Mouse (Mus musculus) neural tube, embryonic 14.5 days (tissue): ENCODE measurements around the gene Hcls1. TPM values are rescaled to one million over a fixed set of nuclear protein-coding genes. Genes with fewer than 3 reads are reported as not detected.

Source experiments
- ATAC-seq: fragments of 200-750 bp; cut with Nextera tagmentation; 2 replicates; pipeline ENCODE4 v1.8.0; 2017; ENCODE audit warnings: low read depth, mild to moderate bottlenecking, moderate TSS enrichment, moderate library complexity
- H3K27ac ChIP-seq: fragments of 300-500 bp; sonication (generic); 2 replicates; pipeline ENCODE4 v1.5.1; 2014; ENCODE audit warnings: low read depth, mild to moderate bottlenecking, control low read depth, low read length, moderate library complexity, mixed read lengths
- H3K27me3 ChIP-seq: fragments of 300-500 bp; sonication (generic); 2 replicates; pipeline ENCODE4 v1.6.1; 2014; ENCODE audit warnings: low read length; ENCODE audit not compliant: control insufficient read depth, insufficient read depth
- H3K36me3 ChIP-seq: fragments of 300-500 bp; sonication (generic); 2 replicates; pipeline ENCODE4 v1.6.1; 2014; ENCODE audit warnings: low read length, mixed read lengths; ENCODE audit not compliant: control insufficient read depth, insufficient read depth
- H3K4me1 ChIP-seq: fragments of 300-500 bp; sonication (generic); 2 replicates; pipeline ENCODE4 v1.6.1; 2014; ENCODE audit warnings: low read length; ENCODE audit not compliant: control insufficient read depth, insufficient read depth
- H3K4me2 ChIP-seq: fragments of 300-500 bp; sonication (generic); 2 replicates; pipeline ENCODE4 v1.6.1; 2014; ENCODE audit warnings: mild to moderate bottlenecking, low read depth, low read length, control low read depth
- H3K4me3 ChIP-seq: fragments of 300-500 bp; sonication (generic); 2 replicates; pipeline ENCODE4 v1.5.1; 2014; ENCODE audit warnings: low read depth, low read length, control low read depth, mixed read lengths
- H3K9ac ChIP-seq: fragments of 300-500 bp; sonication (generic); replicated peaks from 2 replicates; pipeline ENCODE4 v1.6.1; 2014; ENCODE audit warnings: low read depth, mild to moderate bottlenecking, control low read depth, low read length, mixed read lengths
- H3K9me3 ChIP-seq: fragments of 300-500 bp; sonication (generic); 2 replicates; pipeline ENCODE4 v1.6.1; 2016; ENCODE audit warnings: low read length; ENCODE audit not compliant: control insufficient read depth
- WGBS: fragments of 180-500 bp; shearing (Covaris S2); extraction: QIAGEN DNeasy Blood & Tissue Kit; methylation state at CpG from one replicate; pipeline ENCODE4 v1.1.7; 2014; 5-methylcytosine and 5-hydroxymethylcytosine counted together
- polyA plus RNA-seq: library from polyadenylated mRNA; unstranded; fragments of >200 nt; fragmentation: Nextera tagmentation; extraction: Ambion mirVana; gene quantifications from 2 replicates; pipeline ENCODE4 v1.2.1, GENCODE M21; 2014

Gene Hcls1
- polyA plus RNA-seq, 1 experiment from 2014 or later: 0.39 TPM

GRCm38 (mm10) chr16:36949614-36950336 lies 15.0 kb downstream of the Hcls1 start:
- H3K4me3 ChIP-seq: no peak overlapping the region
- WGBS: 49% methylated on average over 8 of the region's 8 CpGs
- no peaks in the 10 kb centered on the region for H3K9me3 ChIP-seq
- H3K27ac ChIP-seq: no peak overlapping the region
- no peak overlapping the region for H3K4me2 ChIP-seq
- no peak overlapping the region for H3K9ac ChIP-seq
- no peaks in the 10 kb centered on the region for H3K4me1 ChIP-seq
- H3K36me3 ChIP-seq: no peaks in the 10 kb centered on the region
- ATAC-seq: no peak
- H3K27me3 ChIP-seq: no peaks in the 10 kb centered on the region

- H3K4me2 ChIP-seq: no peak overlapping the region
- no peaks in the 10 kb centered on the region for H3K9me3 ChIP-seq
- H3K4me1 ChIP-seq: no peaks in the 10 kb centered on the region
- ATAC-seq: no peak
- no peak overlapping the region for H3K9ac ChIP-seq
- no peaks in the 10 kb centered on the region for H3K27me3 ChIP-seq
- 40% methylated on average over 4 of the region's 4 CpGs for WGBS
- no peaks in the 10 kb centered on the region for H3K36me3 ChIP-seq
- H3K27ac ChIP-seq: no peak overlapping the region
- no peak overlapping the region for H3K4me3 ChIP-seq
Observed at GRCm38 (mm10) chr16:36951029-36951428, 16.2 kb downstream of the Hcls1 start.

- 72% methylated on average over 11 of the region's 11 CpGs for WGBS
- H3K27ac ChIP-seq: no peak overlapping the region
Observed at GRCm38 (mm10) chr16:36955106-36955505, 20.3 kb downstream of the Hcls1 start.

DNA sequence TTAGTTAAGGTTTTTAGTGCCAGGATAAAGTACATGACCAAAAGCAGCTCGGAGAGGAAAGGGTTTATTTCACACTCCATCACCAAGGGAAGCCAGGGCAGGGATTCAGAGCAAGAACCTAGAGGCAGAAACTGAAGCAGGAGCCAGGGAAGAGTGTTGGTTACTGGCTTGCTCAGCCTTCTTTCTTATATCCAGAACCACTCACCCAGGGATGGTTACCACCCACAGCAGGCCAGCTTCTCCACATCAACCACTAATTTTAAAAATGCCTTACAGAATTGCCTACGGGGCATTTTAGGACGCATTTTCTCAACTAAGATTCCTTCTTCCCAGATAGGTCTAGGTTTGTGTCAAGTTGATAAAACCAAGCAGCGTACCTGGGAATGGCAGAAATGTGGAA lies 28.6 kb downstream of the Hcls1 start:
- Histone ChIP-seq H3K4me2 (no peak overlapping the region), H3K9ac (no peak overlapping the region), H3K9me3 (no peaks in the 10 kb centered on the region), H3K4me1 (no peaks in the 10 kb centered on the region), H3K4me3 (no peak overlapping the region), H3K27me3 (no peaks in the 10 kb centered on the region), H3K27ac (no peak overlapping the region), H3K36me3 (no peaks in the 10 kb centered on the region)
- 86% methylated on average over 4 of the region's 4 CpGs for WGBS
- ATAC-seq: no peak

More at GRCm38 (mm10) chr16:36955106-36955505, 20.3 kb downstream of the Hcls1 start:
- Histone ChIP-seq H3K4me3 (no peak overlapping the region), H3K36me3 (no peaks in the 10 kb centered on the region), H3K9ac (no peak overlapping the region), H3K27me3 (no peaks in the 10 kb centered on the region), H3K9me3 (no peaks in the 10 kb centered on the region), H3K4me1 (no peaks in the 10 kb centered on the region), H3K4me2 (no peak overlapping the region)
- ATAC-seq: no peak

- no peak overlapping the region for H3K4me2 ChIP-seq
- H3K27me3 ChIP-seq: no peaks in the 10 kb centered on the region
- no peak overlapping the region for H3K4me3 ChIP-seq
- no peaks in the 10 kb centered on the region for H3K36me3 ChIP-seq
- H3K27ac ChIP-seq: no peak overlapping the region
- no peaks in the 10 kb centered on the region for H3K4me1 ChIP-seq
- no peak overlapping the region for H3K9ac ChIP-seq
- H3K9me3 ChIP-seq: no peaks in the 10 kb centered on the region
- no peak for ATAC-seq
- WGBS: 91% methylated on average over 2 of the region's 2 CpGs
Observed at GRCm38 (mm10) chr16:36979127-36979526, 44.3 kb downstream of the Hcls1 start.

GRCm38 (mm10) chr16:36983796-36984195 lies 49.0 kb downstream of the Hcls1 start:
- Histone ChIP-seq H3K27ac (no peak overlapping the region), H3K36me3 (no peaks in the 10 kb centered on the region), H3K9ac (no peak overlapping the region), H3K4me1 (no peaks in the 10 kb centered on the region), H3K4me2 (no peak overlapping the region), H3K9me3 (no peaks in the 10 kb centered on the region), H3K4me3 (no peak overlapping the region), H3K27me3 (no peaks in the 10 kb centered on the region)
- 83% methylated on average over 1 of the region's 1 CpGs for WGBS
- no peak for ATAC-seq

- no peak overlapping the region for H3K4me2 ChIP-seq
Observed at GRCm38 (mm10) chr16:36985636-36986042, 50.9 kb downstream of the Hcls1 start.

GRCm38 (mm10) chr16:36987399-36987798 lies 52.6 kb downstream of the Hcls1 start:
- Histone ChIP-seq H3K9me3 (no peaks in the 10 kb centered on the region), H3K9ac (no peak overlapping the region), H3K4me3 (no peak overlapping the region), H3K4me2 (no peak overlapping the region), H3K27ac (no peak overlapping the region), H3K4me1 (no peaks in the 10 kb centered on the region), H3K27me3 (no peaks in the 10 kb centered on the region), H3K36me3 (no peaks in the 10 kb centered on the region)
- 86% methylated on average over 2 of the region's 2 CpGs for WGBS
- no peak for ATAC-seq

More at GRCm38 (mm10) chr16:36985636-36986042, 50.9 kb downstream of the Hcls1 start:
- ATAC-seq: no peak
- 72% methylated on average over 5 of the region's 5 CpGs for WGBS
- no peaks in the 10 kb centered on the region for H3K4me1 ChIP-seq
- H3K4me3 ChIP-seq: no peak overlapping the region
- H3K36me3 ChIP-seq: no peaks in the 10 kb centered on the region
- no peaks in the 10 kb centered on the region for H3K9me3 ChIP-seq
- H3K9ac ChIP-seq: no peak overlapping the region
- H3K27me3 ChIP-seq: no peaks in the 10 kb centered on the region
- H3K27ac ChIP-seq: no peak overlapping the region

DNA sequence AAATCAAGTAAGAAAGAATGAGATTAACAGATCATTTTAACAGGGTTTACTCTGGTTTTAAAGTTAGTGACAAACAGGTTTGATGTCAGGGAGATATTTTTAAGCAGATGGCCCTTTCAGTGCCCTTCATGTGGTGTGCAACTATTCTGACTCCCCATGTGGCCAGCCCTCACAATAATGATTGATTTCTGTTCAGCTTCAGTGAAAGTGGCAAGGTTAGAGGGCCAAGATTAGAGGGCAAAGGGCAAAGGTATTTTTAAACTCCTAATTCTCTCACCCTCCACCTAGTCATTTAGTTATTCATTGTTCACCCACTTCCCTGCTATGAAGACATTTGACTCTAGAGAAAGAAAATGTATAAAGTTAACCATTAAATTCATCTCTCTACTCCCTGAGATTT lies 53.3 kb downstream of the Hcls1 start:
- Histone ChIP-seq H3K27ac (no peak overlapping the region), H3K27me3 (no peaks in the 10 kb centered on the region), H3K36me3 (no peaks in the 10 kb centered on the region), H3K9ac (no peak overlapping the region), H3K9me3 (no peaks in the 10 kb centered on the region), H3K4me3 (no peak overlapping the region), H3K4me1 (no peaks in the 10 kb centered on the region), H3K4me2 (no peak overlapping the region)
- ATAC-seq: no peak
